20 mouse cellular contexts compared by ENCODE assay signal in the genomic region with DNA sequence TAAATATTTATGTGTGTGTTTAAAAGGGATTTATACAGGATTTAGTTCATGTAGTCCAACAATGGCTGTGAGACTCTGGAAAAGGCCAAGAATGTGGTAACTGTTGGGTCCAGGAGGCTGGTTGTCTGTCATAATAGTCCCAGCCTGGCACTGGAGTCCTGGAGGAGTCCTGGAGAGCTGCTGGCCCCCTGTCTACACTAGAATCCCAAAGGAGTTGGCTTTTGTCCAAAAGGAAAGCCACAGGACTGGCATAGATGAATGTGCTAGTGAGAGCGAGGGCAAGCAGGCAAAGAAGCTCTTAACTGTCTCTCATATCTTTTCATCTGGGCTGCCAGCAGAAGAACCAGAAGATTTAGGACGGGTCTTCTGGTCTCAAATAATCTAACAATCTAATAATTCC. TPM values are rescaled to one million over a fixed set of nuclear protein-coding genes. Genes with fewer than 3 reads are reported as not detected.
DNase-seq lines count a peak whose midpoint lies in the region; ATAC-seq and TF ChIP-seq lines count a peak whose summit lies in the region.
"Had no signal": no experiment of that assay in that cellular context is flagged by ENCODE, and none has a peak within 500 bp of the region (broad histone marks: within the 10 kb centered on the region; RNA-seq: fewer than 3 reads in every experiment).

No protein-coding gene starts in this region.

- TF ChIP-seq CTCF in lung, embryonic 14.5 days (IDR thresholded peaks at IDR 0.05; ENCODE audit: low read depth) = no peak

- H3K27ac ChIP-seq in forebrain, embryonic 14.5 days (ENCODE audit: low read depth, low read length) = no peak overlapping the region
- no peak overlapping the region for H3K27ac ChIP-seq in forebrain, embryonic 13.5 days
- peak overlapping the region; percentile 20; the same call in 1 of the 2 replicates for H3K27ac ChIP-seq in lung, embryonic 14.5 days (ENCODE audit: low read depth)
- H3K27ac ChIP-seq in intestine, embryonic 15.5 days = 0 out of 2 replicates have a peak overlapping the region, but pooled peaks have one; percentile 23
- H3K27ac ChIP-seq: heart, embryonic 15.5 days; hindbrain, embryonic 12.5 days; kidney, embryonic 15.5 days; layer of hippocampus, adult 2 months; midbrain, embryonic 10.5 days had no signal

- no peaks in the 10 kb centered on the region; the same call in 1 of the 2 replicates for H3K9me3 ChIP-seq in forebrain, embryonic 14.5 days (replicated peaks; ENCODE audit: control insufficient read depth, low read length)
- peaks cover 10% of the 10 kb centered on the region for H3K9me3 ChIP-seq in forebrain, embryonic 13.5 days (replicated peaks)
- no peaks in the 10 kb centered on the region for H3K9me3 ChIP-seq in lung, embryonic 14.5 days (ENCODE audit: low read depth, low read length)
- no peaks in the 10 kb centered on the region for H3K9me3 ChIP-seq in intestine, embryonic 15.5 days
- H3K9me3 ChIP-seq: hindbrain, embryonic 12.5 days; kidney, embryonic 15.5 days had no signal

- no peak overlapping the region for H3K9ac ChIP-seq in forebrain, embryonic 14.5 days (ENCODE audit: low read length)
- no peak overlapping the region for H3K9ac ChIP-seq in forebrain, embryonic 13.5 days
- no peak overlapping the region for H3K9ac ChIP-seq in lung, embryonic 14.5 days
- no peak overlapping the region for H3K9ac ChIP-seq in intestine, embryonic 15.5 days
- H3K9ac ChIP-seq: heart, embryonic 15.5 days; hindbrain, embryonic 12.5 days; kidney, embryonic 15.5 days had no signal

- H3K27me3 ChIP-seq in forebrain, embryonic 14.5 days (replicated peaks; ENCODE audit: control insufficient read depth, insufficient read depth, low read length) = no peaks in the 10 kb centered on the region
- no peaks in the 10 kb centered on the region for H3K27me3 ChIP-seq in forebrain, embryonic 13.5 days
- no peaks in the 10 kb centered on the region for H3K27me3 ChIP-seq in lung, embryonic 14.5 days (ENCODE audit: insufficient read depth, low read length)
- H3K27me3 ChIP-seq in intestine, embryonic 15.5 days (replicated peaks) = no peaks in the 10 kb centered on the region
- H3K27me3 ChIP-seq: heart, embryonic 15.5 days; hindbrain, embryonic 12.5 days; kidney, embryonic 15.5 days; Patski had no signal

- WGBS in forebrain, embryonic 14.5 days = 75% methylated on average over 2 of the region's 2 CpGs
- 73% methylated on average over 2 of the region's 2 CpGs for WGBS in forebrain, embryonic 13.5 days
- WGBS in lung, embryonic 14.5 days = 54% methylated on average over 2 of the region's 2 CpGs
- 51% methylated on average over 2 of the region's 2 CpGs for WGBS in intestine, embryonic 15.5 days

- DNase-seq in forebrain, embryonic 14.5 days (ENCODE audit: low spot score) = peak; percentile 13
- DNase-seq in lung, embryonic 14.5 days = peak; percentile 39
- no peak for DNase-seq in lung, adult 18-20 months
- DNase-seq in Muller cell, postnatal 12 days (ENCODE audit: inconsistent ontology term) = peak; percentile 66
- DNase-seq in layer of hippocampus, adult 9-11 months = no peak
- DNase-seq in gastrocnemius, postnatal 14 days = no peak
- DNase-seq: right cerebral cortex, postnatal 14 days; thymus, postnatal 36 days had no signal

- H3K4me1 ChIP-seq in forebrain, embryonic 14.5 days (ENCODE audit: control insufficient read depth, insufficient read depth, low read length) = no peaks in the 10 kb centered on the region
- peaks cover 8% of the 10 kb centered on the region for H3K4me1 ChIP-seq in forebrain, embryonic 13.5 days
- no peaks in the 10 kb centered on the region for H3K4me1 ChIP-seq in lung, embryonic 14.5 days (ENCODE audit: insufficient read depth)
- no peaks in the 10 kb centered on the region for H3K4me1 ChIP-seq in intestine, embryonic 15.5 days (replicated peaks)
- H3K4me1 ChIP-seq: hindbrain, embryonic 12.5 days had no signal

- no peak overlapping the region for H3K4me2 ChIP-seq in forebrain, embryonic 14.5 days (ENCODE audit: low read length)
- H3K4me2 ChIP-seq in forebrain, embryonic 13.5 days = no peak overlapping the region
- no peak overlapping the region for H3K4me2 ChIP-seq in lung, embryonic 14.5 days
- H3K4me2 ChIP-seq in intestine, embryonic 15.5 days (replicated peaks) = no peak overlapping the region
- H3K4me2 ChIP-seq: heart, embryonic 15.5 days; hindbrain, embryonic 12.5 days; kidney, embryonic 15.5 days had no signal

- ATAC-seq in forebrain, embryonic 14.5 days = no peak
- no peak for ATAC-seq in forebrain, embryonic 13.5 days
- no peak for ATAC-seq in lung, embryonic 14.5 days (ENCODE audit: insufficient read depth)
- ATAC-seq in intestine, embryonic 15.5 days = no peak
- ATAC-seq: Patski had no signal

- H3K36me3 ChIP-seq in forebrain, embryonic 14.5 days (ENCODE audit: control insufficient read depth, insufficient read depth, low read length) = no peaks in the 10 kb centered on the region
- no peaks in the 10 kb centered on the region for H3K36me3 ChIP-seq in forebrain, embryonic 13.5 days (ENCODE audit: poor library complexity, severe bottlenecking)
- H3K36me3 ChIP-seq in lung, embryonic 14.5 days (ENCODE audit: insufficient read depth) = no peaks in the 10 kb centered on the region
- no peaks in the 10 kb centered on the region for H3K36me3 ChIP-seq in intestine, embryonic 15.5 days
- H3K36me3 ChIP-seq: heart, embryonic 15.5 days; hindbrain, embryonic 12.5 days; kidney, embryonic 15.5 days; midbrain, embryonic 10.5 days had no signal

- no peak overlapping the region for H3K4me3 ChIP-seq in forebrain, embryonic 14.5 days (ENCODE audit: low read depth, low read length)
- no peak overlapping the region for H3K4me3 ChIP-seq in forebrain, embryonic 13.5 days
- H3K4me3 ChIP-seq in lung, embryonic 14.5 days (ENCODE audit: low read depth, low read length) = no peak overlapping the region
- H3K4me3 ChIP-seq in intestine, embryonic 15.5 days (replicated peaks) = no peak overlapping the region
- H3K4me3 ChIP-seq: heart, embryonic 15.5 days; hindbrain, embryonic 12.5 days; kidney, embryonic 15.5 days; layer of hippocampus, adult 2 months; midbrain, embryonic 10.5 days had no signal

- intact Hi-C loops in gastrocnemius, postnatal 14 days (cut with DNase I; ENCODE audit: low total_unique reads) = no loop called here

RNA-seq across cellular contexts. Expression of a gene that starts 1.6 kb away (rescaled TPM):
- 13.6 and 15.6 TPM in 2 replicates for polyA plus RNA-seq in forebrain, embryonic 14.5 days (2014; fragmentation: Nextera tagmentation; extraction: Ambion mirVana)
- 13.9 and 16.0 TPM in 2 replicates for polyA plus RNA-seq in forebrain, embryonic 13.5 days (2015; fragmentation: Nextera tagmentation; extraction: Ambion mirVana)
- 36.2 and 37.0 TPM in 2 replicates for polyA plus RNA-seq in lung, embryonic 14.5 days (2014; fragmentation: Nextera tagmentation; extraction: Ambion mirVana)
- polyA plus RNA-seq in intestine, embryonic 15.5 days (2015; fragmentation: Nextera tagmentation; extraction: Ambion mirVana) = 23.5 and 23.7 TPM in 2 replicates
- total RNA-seq in gastrocnemius, postnatal 14 days (2021) = 10 to 100 TPM; 11.4 to 13.7 TPM

RNA-seq across cellular contexts. Expression of a gene that starts 49.8 kb away (rescaled TPM):
- polyA plus RNA-seq in forebrain, embryonic 14.5 days (2014; fragmentation: Nextera tagmentation; extraction: Ambion mirVana) = not detected in 2 replicates
- polyA plus RNA-seq in forebrain, embryonic 13.5 days (2015; fragmentation: Nextera tagmentation; extraction: Ambion mirVana) = not detected in 2 replicates
- not detected in 2 replicates for polyA plus RNA-seq in lung, embryonic 14.5 days (2014; fragmentation: Nextera tagmentation; extraction: Ambion mirVana)
- not detected in 2 replicates for polyA plus RNA-seq in intestine, embryonic 15.5 days (2015; fragmentation: Nextera tagmentation; extraction: Ambion mirVana)
- not detected for total RNA-seq in gastrocnemius, postnatal 14 days (2021)
- total RNA-seq: layer of hippocampus, adult 2 months; left cerebral cortex, postnatal 10 days; liver, adult 2 months had no signal
- polyA plus RNA-seq: cortical plate, adult 2 months; gonadal fat pad, adult 2 months; heart, embryonic 15.5 days; hindbrain, embryonic 12.5 days; liver, adult 2 months; midbrain, embryonic 10.5 days had no signal

RNA-seq across cellular contexts. Expression of a gene that starts 57.6 kb away (rescaled TPM):
- 5.9 and 8.1 TPM in 2 replicates for polyA plus RNA-seq in forebrain, embryonic 14.5 days (2014; fragmentation: Nextera tagmentation; extraction: Ambion mirVana)
- 4.8 and 5.1 TPM in 2 replicates for polyA plus RNA-seq in forebrain, embryonic 13.5 days (2015; fragmentation: Nextera tagmentation; extraction: Ambion mirVana)
- 8.6 and 8.9 TPM in 2 replicates for polyA plus RNA-seq in lung, embryonic 14.5 days (2014; fragmentation: Nextera tagmentation; extraction: Ambion mirVana)
- 2.0 and 2.3 TPM in 2 replicates for polyA plus RNA-seq in intestine, embryonic 15.5 days (2015; fragmentation: Nextera tagmentation; extraction: Ambion mirVana)
- 10 to 100 TPM; 11.1 to 12.2 TPM for total RNA-seq in gastrocnemius, postnatal 14 days (2021)

Comparison
In these comparisons a context has a peak if more than half of its experiments do, and no peak if none do; other contexts are left out.
1. DNase-seq: peak in forebrain, embryonic 14.5 days (single experiment), lung, embryonic 14.5 days (single experiment) and Muller cell, postnatal 12 days (single experiment); none in lung, adult 18-20 months (0 of 2), layer of hippocampus, adult 9-11 months (single experiment) and gastrocnemius, postnatal 14 days (single experiment).
2. H3K27ac ChIP-seq: peak in lung, embryonic 14.5 days (single experiment) and intestine, embryonic 15.5 days (single experiment); none in forebrain, embryonic 14.5 days (single experiment) and forebrain, embryonic 13.5 days (single experiment).